ENCODE assay signal across 21 mouse cellular contexts in the genomic region with DNA sequence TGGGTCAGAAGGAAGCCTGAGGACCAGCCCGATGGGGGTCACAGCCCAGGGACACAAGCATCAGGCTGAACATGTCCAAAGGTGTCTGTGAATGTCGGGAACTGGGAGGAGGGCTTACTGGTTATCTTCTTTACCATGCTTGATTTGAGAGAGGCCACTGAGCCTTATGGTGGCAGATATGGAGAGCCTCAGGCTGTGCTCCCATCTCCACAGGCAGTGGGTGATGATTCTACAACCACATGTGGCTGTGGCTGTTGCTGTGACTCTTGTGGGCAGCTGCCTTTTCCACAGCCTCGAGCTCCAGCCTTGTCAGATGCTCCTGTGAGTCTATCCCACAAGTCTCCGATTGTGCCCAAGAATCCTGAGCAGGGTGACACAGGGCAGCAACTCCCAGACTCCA.
A peak's percentile ranks its signal among the peaks of the same experiment; 100 is the strongest.
DNase-seq lines count a peak whose midpoint lies in the region; ATAC-seq and TF ChIP-seq lines count a peak whose summit lies in the region.
"Had no signal": no experiment of that assay in that cellular context is flagged by ENCODE, and none has a peak within 500 bp of the region (broad histone marks: within the 10 kb centered on the region; RNA-seq: fewer than 3 reads in every experiment).

No protein-coding gene starts in this region.

- peak; percentile 80 for DNase-seq in heart, embryonic 10.5 days (ENCODE audit: low spot score)
- DNase-seq in heart, adult 9 months (ENCODE audit: low spot score in 2 of 2) = no peak
- DNase-seq in heart, adult 2 months = no peak
- DNase-seq: adrenal gland, adult 2 months; adrenal gland, postnatal 10 days; adrenal gland, postnatal 25 days; cerebellum, adult 11 months; cerebellum, adult 18-20 months; cerebellum, adult 8-10 months; cerebellum, adult 9-11 months; cerebellum, postnatal 14 days; cerebellum, postnatal 36 days; embryo, embryonic 11 days had no signal

- H3K36me3 ChIP-seq in heart, embryonic 10.5 days = no peaks in the 10 kb centered on the region
- no peaks in the 10 kb centered on the region for H3K36me3 ChIP-seq in heart, embryonic 12.5 days
- no peaks in the 10 kb centered on the region for H3K36me3 ChIP-seq in heart, adult 2 months (ENCODE audit: control insufficient read depth, insufficient read depth, low read length)
- H3K36me3 ChIP-seq in hindbrain, embryonic 13.5 days = no peaks in the 10 kb centered on the region
- H3K36me3 ChIP-seq in hindbrain, embryonic 12.5 days = no peaks in the 10 kb centered on the region
- H3K36me3 ChIP-seq: embryonic facial prominence, embryonic 13.5 days; embryonic facial prominence, embryonic 15.5 days had no signal

- H3K4me2 ChIP-seq in heart, embryonic 12.5 days = no peak overlapping the region
- H3K4me2 ChIP-seq in hindbrain, embryonic 13.5 days = no peak overlapping the region
- no peak overlapping the region for H3K4me2 ChIP-seq in hindbrain, embryonic 12.5 days (replicated peaks)
- H3K4me2 ChIP-seq: embryonic facial prominence, embryonic 13.5 days; embryonic facial prominence, embryonic 15.5 days; forebrain, embryonic 13.5 days had no signal

- peak overlapping the region; percentile 56; the same call in 1 of the 2 replicates for H3K27ac ChIP-seq in heart, embryonic 10.5 days
- no peak overlapping the region for H3K27ac ChIP-seq in heart, embryonic 12.5 days (ENCODE audit: poor library complexity, severe bottlenecking)
- H3K27ac ChIP-seq in heart, adult 2 months = no peak overlapping the region
- H3K27ac ChIP-seq in hindbrain, embryonic 13.5 days = no peak overlapping the region
- no peak overlapping the region for H3K27ac ChIP-seq in hindbrain, embryonic 12.5 days
- H3K27ac ChIP-seq: embryonic facial prominence, embryonic 13.5 days; embryonic facial prominence, embryonic 15.5 days; forebrain, embryonic 13.5 days had no signal

- ATAC-seq in heart, embryonic 12.5 days (ENCODE audit: insufficient number of reproducible peaks, low FRiP score) = peak; percentile 48; the same call in 1 of the 2 replicates
- ATAC-seq in hindbrain, embryonic 13.5 days (ENCODE audit: low FRiP score) = no peak
- no peak for ATAC-seq in hindbrain, embryonic 12.5 days (ENCODE audit: low FRiP score)
- ATAC-seq: forebrain, embryonic 13.5 days; forebrain, embryonic 16.5 days had no signal

- no peaks in the 10 kb centered on the region for H3K9me3 ChIP-seq in heart, embryonic 10.5 days
- no peaks in the 10 kb centered on the region for H3K9me3 ChIP-seq in heart, embryonic 12.5 days (replicated peaks)
- no peaks in the 10 kb centered on the region for H3K9me3 ChIP-seq in hindbrain, embryonic 13.5 days
- H3K9me3 ChIP-seq in hindbrain, embryonic 12.5 days (replicated peaks) = no peaks in the 10 kb centered on the region
- H3K9me3 ChIP-seq: embryonic facial prominence, embryonic 13.5 days; embryonic facial prominence, embryonic 15.5 days; forebrain, embryonic 13.5 days had no signal

- peaks cover 26% of the 10 kb centered on the region; the same call in 1 of the 2 replicates for H3K27me3 ChIP-seq in heart, embryonic 10.5 days (ENCODE audit: insufficient read depth, poor library complexity, severe bottlenecking)
- H3K27me3 ChIP-seq in heart, embryonic 12.5 days (replicated peaks) = peaks cover 26% of the 10 kb centered on the region; the same call in 1 of the 2 replicates
- no peaks in the 10 kb centered on the region for H3K27me3 ChIP-seq in heart, adult 2 months (ENCODE audit: control insufficient read depth, insufficient read depth, low read length)
- peaks cover 24% of the 10 kb centered on the region; the same call in 1 of the 2 replicates for H3K27me3 ChIP-seq in hindbrain, embryonic 13.5 days
- peaks cover 18% of the 10 kb centered on the region for H3K27me3 ChIP-seq in hindbrain, embryonic 12.5 days
- H3K27me3 ChIP-seq: embryonic facial prominence, embryonic 15.5 days; forebrain, embryonic 13.5 days had no signal

- H3K4me3 ChIP-seq in heart, embryonic 10.5 days = no peak overlapping the region
- no peak overlapping the region for H3K4me3 ChIP-seq in heart, embryonic 12.5 days
- H3K4me3 ChIP-seq in heart, adult 2 months = no peak overlapping the region
- H3K4me3 ChIP-seq in hindbrain, embryonic 13.5 days = no peak overlapping the region
- H3K4me3 ChIP-seq in hindbrain, embryonic 12.5 days = no peak overlapping the region
- H3K4me3 ChIP-seq: embryonic facial prominence, embryonic 13.5 days; embryonic facial prominence, embryonic 15.5 days; erythroblast, embryonic 14.5 days; forebrain, embryonic 13.5 days had no signal

- WGBS in heart, embryonic 10.5 days = 63% methylated on average over 4 of the region's 4 CpGs
- 54% methylated on average over 4 of the region's 4 CpGs for WGBS in heart, embryonic 12.5 days
- 61% methylated on average over 4 of the region's 4 CpGs for WGBS in heart, adult 2 months
- WGBS in hindbrain, embryonic 13.5 days = 76% methylated on average over 4 of the region's 4 CpGs
- 83% methylated on average over 4 of the region's 4 CpGs for WGBS in hindbrain, embryonic 12.5 days

- intact Hi-C loops in heart, adult 2 months (cut with DNase I) = no loop called here

- H3K9ac ChIP-seq in heart, embryonic 12.5 days = no peak overlapping the region
- H3K9ac ChIP-seq in heart, adult 2 months (ENCODE audit: low read depth, low read length) = no peak overlapping the region
- H3K9ac ChIP-seq in hindbrain, embryonic 13.5 days = peak overlapping the region; percentile 6; the same call in 1 of the 2 replicates
- no peak overlapping the region for H3K9ac ChIP-seq in hindbrain, embryonic 12.5 days
- H3K9ac ChIP-seq: embryonic facial prominence, embryonic 13.5 days; embryonic facial prominence, embryonic 15.5 days; forebrain, embryonic 13.5 days had no signal

- TF ChIP-seq POLR2A in heart, adult 2 months (IDR thresholded peaks at IDR 0.05; ENCODE audit: insufficient read depth, low read depth, low read length) = no peak

- H3K4me1 ChIP-seq in heart, embryonic 10.5 days = peaks cover 5% of the 10 kb centered on the region
- H3K4me1 ChIP-seq in heart, embryonic 12.5 days (replicated peaks) = no peaks in the 10 kb centered on the region; the same call in 1 of the 2 replicates
- no peaks in the 10 kb centered on the region for H3K4me1 ChIP-seq in heart, adult 2 months (ENCODE audit: control insufficient read depth, insufficient read depth, low read length)
- peaks cover 44% of the 10 kb centered on the region for H3K4me1 ChIP-seq in hindbrain, embryonic 13.5 days (replicated peaks)
- H3K4me1 ChIP-seq in hindbrain, embryonic 12.5 days = peaks cover 32% of the 10 kb centered on the region
- H3K4me1 ChIP-seq: embryonic facial prominence, embryonic 15.5 days had no signal

- no peak for TF ChIP-seq EP300 in heart, adult 2 months (IDR thresholded peaks at IDR 0.05; ENCODE audit: insufficient read depth, low read depth, low read length)

- TF ChIP-seq CTCF in heart, adult 2 months (IDR thresholded peaks at IDR 0.05) = no peak

- H3K79me2 ChIP-seq in heart, adult 2 months (replicated peaks; ENCODE audit: control insufficient read depth, insufficient read depth, low read length) = no peaks in the 10 kb centered on the region
